Mouse (Mus musculus): Measurements from ENCODE around the gene Eef1akmt3.

The Eef1akmt3 gene

GRCm38 (mm10) chr10:127054646-127055045 is 13.3 kb upstream of the Eef1akmt3 start:
- no peak for DNase-seq (ENCODE audit: low read depth, low spot score)

GRCm38 (mm10) chr10:127050119-127050474 is 8.8 kb upstream of the Eef1akmt3 start:
- DNase-seq (ENCODE audit: low read depth, low spot score) = no peak

- no peak for DNase-seq (ENCODE audit: low read depth, low spot score)
Observed at GRCm38 (mm10) chr10:127049395-127050118, 8.2 kb upstream of the Eef1akmt3 start.

- no peak for DNase-seq (ENCODE audit: low read depth, low spot score)
Observed at GRCm38 (mm10) chr10:127048608-127049394, 7.5 kb upstream of the Eef1akmt3 start.

GRCm38 (mm10) chr10:127047954-127048353 is 6.6 kb upstream of the Eef1akmt3 start, which contains the start of gene Cyp27b1:
Cyp27b1 (plus strand) TSS chr10:127048250.
- no peak for DNase-seq (ENCODE audit: low read depth, low spot score)

GRCm38 (mm10) chr10:127043187-127043586 is 1.9 kb upstream of the Eef1akmt3 start:
- DNase-seq (ENCODE audit: low read depth, low spot score) = no peak

- no peak for DNase-seq (ENCODE audit: low read depth, low spot score)
Observed at GRCm38 (mm10) chr10:127042468-127043115, 1.3 kb upstream of the Eef1akmt3 start.

GRCm38 (mm10) chr10:127041774-127042338 is 543 bp upstream of the Eef1akmt3 start:
- DNase-seq (ENCODE audit: low read depth, low spot score) = peak; percentile 77

- no peak for DNase-seq (ENCODE audit: low read depth, low spot score)
Observed at GRCm38 (mm10) chr10:127040569-127041214, 621 bp downstream of the Eef1akmt3 start.

GRCm38 (mm10) chr10:127037641-127038040 is 3.7 kb downstream of the Eef1akmt3 start:
- no peak for DNase-seq (ENCODE audit: low read depth, low spot score)

- DNase-seq (ENCODE audit: low read depth, low spot score) = no peak
Observed at GRCm38 (mm10) chr10:127036273-127036672, 5.0 kb downstream of the Eef1akmt3 start.

- DNase-seq (ENCODE audit: low read depth, low spot score) = no peak
Observed at GRCm38 (mm10) chr10:127033301-127033741, 8.0 kb downstream of the Eef1akmt3 start.

- DNase-seq (ENCODE audit: low read depth, low spot score) = peak; percentile 81
Observed at GRCm38 (mm10) chr10:127030336-127031296, 10.7 kb downstream of the Eef1akmt3 start, which contains the start of gene Tsfm. Tsfm (minus strand) TSS chr10:127030840.

- DNase-seq (ENCODE audit: low read depth, low spot score) = no peak
Observed at GRCm38 (mm10) chr10:127018422-127018821, 22.9 kb downstream of the Eef1akmt3 start.

GRCm38 (mm10) chr10:127017071-127017470 is 24.2 kb downstream of the Eef1akmt3 start:
- DNase-seq (ENCODE audit: low read depth, low spot score) = no peak

- DNase-seq (ENCODE audit: low read depth, low spot score) = no peak
Observed at GRCm38 (mm10) chr10:127016488-127016887, 24.8 kb downstream of the Eef1akmt3 start.

- DNase-seq (ENCODE audit: low read depth, low spot score) = no peak
Observed at GRCm38 (mm10) chr10:127003806-127004205, 37.5 kb downstream of the Eef1akmt3 start.

GRCm38 (mm10) chr10:127003334-127003733 is 38.0 kb downstream of the Eef1akmt3 start:
- DNase-seq (ENCODE audit: low read depth, low spot score) = no peak

- no peak for DNase-seq (ENCODE audit: low read depth, low spot score)
Observed at GRCm38 (mm10) chr10:127002765-127003164, 38.5 kb downstream of the Eef1akmt3 start.

GRCm38 (mm10) chr10:127002056-127002455 is 39.3 kb downstream of the Eef1akmt3 start:
- no peak for DNase-seq (ENCODE audit: low read depth, low spot score)

Data from retina, adult 2 months (tissue).